Mouse (Mus musculus): ENCODE data around the gene Rag2.

Rag2 gene

GRCm38 (mm10) chr2:101628297-101629236 lies 4.0 kb downstream of the Rag2 start:
- peak; percentile 95 for DNase-seq

- no peak for DNase-seq
Measured at GRCm38 (mm10) chr2:101638979-101639839, 14.7 kb downstream of the Rag2 start.

- no peak for DNase-seq
Measured at GRCm38 (mm10) chr2:101639840-101640350, 15.4 kb downstream of the Rag2 start.

- DNase-seq = no peak
Measured at GRCm38 (mm10) chr2:101645841-101646240, 21.3 kb downstream of the Rag2 start.

- peak; percentile 45 for DNase-seq
Measured at GRCm38 (mm10) chr2:101648361-101648760, 23.8 kb downstream of the Rag2 start.

GRCm38 (mm10) chr2:101649114-101649671 lies 24.7 kb downstream of the Rag2 start, which contains the start of the genes Rag1 and B230118H07Rik:
Gene Rag1 (minus strand): TSS chr2:101649501.
Gene B230118H07Rik (minus strand): TSS chr2:101649532.
- peak; percentile 91 for DNase-seq

GRCm38 (mm10) chr2:101650446-101650845 lies 25.9 kb downstream of the Rag2 start:
- DNase-seq = no peak

GRCm38 (mm10) chr2:101652204-101652920 lies 27.8 kb downstream of the Rag2 start:
- no peak for DNase-seq

- DNase-seq = peak; percentile 77
Measured at GRCm38 (mm10) chr2:101652921-101653597, 28.5 kb downstream of the Rag2 start.

- no peak for DNase-seq
Measured at GRCm38 (mm10) chr2:101660536-101660935, 36.0 kb downstream of the Rag2 start.

GRCm38 (mm10) chr2:101665058-101665702 lies 40.7 kb downstream of the Rag2 start:
- peak; percentile 75 for DNase-seq

- DNase-seq = no peak
Measured at GRCm38 (mm10) chr2:101665703-101666092, 41.2 kb downstream of the Rag2 start.

GRCm38 (mm10) chr2:101668751-101669150 lies 44.2 kb downstream of the Rag2 start:
- no peak for DNase-seq

GRCm38 (mm10) chr2:101673547-101673946 lies 49.0 kb downstream of the Rag2 start:
- no peak for DNase-seq

- peak; percentile 78 for DNase-seq
Measured at GRCm38 (mm10) chr2:101678236-101679021, 53.9 kb downstream of the Rag2 start, which contains the start of gene Traf6. Gene Traf6 (plus strand): TSS chr2:101678429.

- no peak for DNase-seq
Measured at GRCm38 (mm10) chr2:101679164-101679784, 54.8 kb downstream of the Rag2 start.
